Mouse (Mus musculus) CD4-positive, CD25-positive, alpha-beta regulatory T cell, adult 2 months (primary cell): Measurements from ENCODE around the gene Lhx2.

Experiments
- DNase-seq: peaks from one replicate; pipeline ENCODE4 v3.0.0-alpha.2; 2012; ENCODE audit warnings: low read depth, low spot score

Gene Lhx2

DNA sequence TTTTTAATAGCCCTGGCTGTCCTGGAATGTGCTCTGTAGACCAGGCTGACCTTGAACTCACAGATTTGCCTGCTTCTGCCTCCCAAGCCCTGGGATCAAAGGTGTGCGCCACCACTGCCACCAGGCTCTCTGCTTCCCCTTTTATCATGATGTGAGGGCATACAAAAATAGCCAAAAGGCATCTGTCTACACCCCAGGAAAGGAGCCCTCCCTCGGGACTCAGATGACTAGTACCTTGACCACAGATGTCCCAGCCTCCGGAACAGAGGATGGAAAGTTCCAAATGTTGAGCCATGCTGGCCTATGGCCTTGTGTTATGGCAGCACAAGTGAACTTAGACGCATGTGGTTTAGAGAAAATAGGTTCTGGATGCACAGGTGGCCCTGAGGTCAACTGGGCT is 66.3 kb downstream of the Lhx2 start:
- DNase-seq: no peak

DNA sequence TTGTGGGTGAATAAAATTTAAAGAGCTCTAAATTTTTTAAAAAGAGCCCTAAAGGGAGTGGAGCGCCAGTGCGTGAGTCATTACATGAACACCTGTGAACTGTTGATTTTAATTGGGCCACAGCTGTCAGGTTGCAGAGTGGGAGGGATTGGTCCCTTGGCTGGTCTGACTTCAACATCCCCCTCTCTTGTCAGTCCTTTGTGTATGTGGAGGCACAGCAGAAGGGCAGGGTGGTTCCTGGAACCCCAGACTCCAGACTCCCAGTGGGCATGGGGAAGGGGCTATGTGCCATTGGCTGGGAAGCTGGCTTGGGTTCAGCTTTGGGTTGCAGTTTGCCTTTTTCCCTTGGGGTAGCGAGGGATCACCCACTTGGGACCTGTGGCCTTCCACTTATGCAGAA is 70.2 kb downstream of the Lhx2 start:
- DNase-seq: no peak

DNA sequence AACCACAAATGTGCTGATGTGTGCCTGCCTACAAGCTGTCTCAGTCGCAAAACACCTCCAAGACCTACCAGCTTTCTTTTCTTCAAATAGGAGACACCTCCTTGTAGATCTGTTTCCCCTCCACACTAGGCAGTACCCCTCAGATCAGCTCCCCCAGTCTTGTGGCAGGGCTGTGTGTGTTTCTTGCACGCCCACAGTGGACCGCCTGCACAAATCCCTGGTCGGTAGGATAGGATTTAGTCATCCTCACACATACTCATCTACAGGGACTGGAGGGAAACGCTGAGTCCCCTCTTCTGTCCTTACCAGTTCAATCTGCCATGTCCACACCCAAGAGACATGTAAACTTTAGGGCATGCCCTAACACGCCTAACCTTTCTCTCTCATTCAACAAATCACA is 71.1 kb downstream of the Lhx2 start:
- DNase-seq: no peak

DNA sequence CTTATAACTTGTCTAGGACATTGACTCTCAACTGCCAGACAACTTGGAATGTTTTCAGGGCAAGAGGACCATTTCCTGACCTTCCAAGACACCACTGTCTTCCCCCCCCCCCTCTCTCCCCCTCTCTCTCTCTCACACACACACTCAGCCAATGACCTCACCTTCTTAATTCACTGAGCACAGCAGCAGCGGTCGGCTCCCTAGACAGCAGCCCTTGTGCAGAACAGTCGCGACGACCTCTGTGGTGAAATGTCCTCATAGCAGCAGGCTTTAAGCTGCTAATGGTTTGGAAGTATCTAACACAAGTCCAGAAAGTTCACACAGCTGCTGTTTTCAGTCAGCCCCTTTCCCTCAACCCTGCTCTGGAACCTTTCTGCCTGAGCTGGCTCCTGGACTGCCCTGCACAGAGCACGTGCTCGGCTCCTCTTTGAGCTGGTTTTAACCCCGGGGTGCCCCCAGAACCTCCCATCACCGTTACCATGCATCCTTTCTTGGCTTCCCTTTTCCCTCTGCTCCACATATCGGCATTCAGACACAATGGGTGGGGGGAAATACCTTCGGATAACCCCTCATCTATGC is 73.6 kb downstream of the Lhx2 start:
- no peak for DNase-seq

DNA sequence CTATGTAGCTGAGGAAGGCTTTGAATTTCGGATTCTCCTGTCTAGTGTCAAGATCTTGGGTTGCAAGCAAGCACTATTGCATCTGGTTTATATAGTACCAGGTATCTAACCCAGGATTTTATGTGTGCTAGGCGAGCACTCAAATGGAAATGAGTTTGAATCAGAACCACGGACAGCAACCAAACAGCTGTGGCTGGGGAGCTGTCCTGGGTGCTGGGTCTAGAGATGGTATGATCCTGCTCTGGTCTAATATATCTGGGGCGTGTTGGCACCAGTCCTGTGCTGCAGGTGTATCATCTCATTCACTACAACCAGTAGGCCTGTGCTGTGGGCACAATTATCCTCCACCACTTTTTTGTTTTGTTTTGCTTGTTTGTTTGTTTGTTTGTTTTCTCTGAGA is 78.9 kb downstream of the Lhx2 start:
- peak; percentile 35 for DNase-seq
